Mouse (Mus musculus) hindbrain, embryonic 15.5 days (tissue): Measurements from ENCODE around the gene Il24. TPM values are rescaled to one million over a fixed set of nuclear protein-coding genes. Genes with fewer than 3 reads are reported as not detected.

Experiments used
- ATAC-seq: fragments of 200-750 bp; cut with Nextera tagmentation; 2 replicates; pipeline ENCODE4 v1.8.0; 2017; ENCODE audit warnings: low read depth, moderate number of reproducible peaks, moderate TSS enrichment; ENCODE audit not compliant: low FRiP score
- H3K27ac ChIP-seq: fragments of 300-500 bp; sonication (generic); replicated peaks from 2 replicates; pipeline ENCODE4 v1.5.1; 2015; ENCODE audit warnings: mild to moderate bottlenecking, inconsistent platforms
- H3K27me3 ChIP-seq: fragments of 300-500 bp; sonication (generic); 2 replicates; pipeline ENCODE4 v1.6.1; 2015; ENCODE audit warnings: control low read depth, inconsistent platforms
- H3K36me3 ChIP-seq: fragments of 300-500 bp; sonication (generic); 2 replicates; pipeline ENCODE4 v1.6.1; 2015; ENCODE audit warnings: control low read depth, inconsistent platforms
- H3K4me1 ChIP-seq: fragments of 300-500 bp; sonication (generic); replicated peaks from 2 replicates; pipeline ENCODE4 v1.6.1; 2015; ENCODE audit warnings: control low read depth, inconsistent platforms
- H3K4me2 ChIP-seq: fragments of 300-500 bp; sonication (generic); 2 replicates; pipeline ENCODE4 v1.6.1; 2015; ENCODE audit warnings: moderate library complexity, mild to moderate bottlenecking, inconsistent platforms
- H3K4me3 ChIP-seq: fragments of 300-500 bp; sonication (generic); 2 replicates; pipeline ENCODE4 v1.5.1; 2015; ENCODE audit warnings: mild to moderate bottlenecking, inconsistent platforms
- H3K9ac ChIP-seq: fragments of 300-500 bp; sonication (generic); 2 replicates; pipeline ENCODE4 v1.6.1; 2015; ENCODE audit warnings: inconsistent platforms
- H3K9me3 ChIP-seq: fragments of 300-500 bp; sonication (generic); 2 replicates; pipeline ENCODE4 v1.6.1; 2016; ENCODE audit warnings: control low read depth, inconsistent platforms
- WGBS: fragments of 180-500 bp; shearing (Covaris S2); methylation state at CpG from one replicate; pipeline ENCODE4 v1.1.7; 2015; 5-methylcytosine and 5-hydroxymethylcytosine counted together
- polyA plus RNA-seq: library from polyadenylated mRNA; unstranded; fragments of >200 nt; fragmentation: Nextera tagmentation; extraction: Ambion mirVana; gene quantifications from 2 replicates; pipeline ENCODE4 v1.2.1, GENCODE M21; 2015

Il24 gene
- polyA plus RNA-seq, 1 experiment from 2014 or later = not detected

- Histone ChIP-seq H3K27ac (no peak overlapping the region), H3K9ac (no peak overlapping the region), H3K27me3 (no peaks in the 10 kb centered on the region), H3K36me3 (no peaks in the 10 kb centered on the region), H3K4me2 (no peak overlapping the region), H3K4me3 (no peak overlapping the region), H3K4me1 (no peaks in the 10 kb centered on the region), H3K9me3 (no peaks in the 10 kb centered on the region)
- WGBS = 92% methylated on average over 7 of the region's 7 CpGs
- ATAC-seq = no peak
Observed at GRCm38 (mm10) chr1:130844516-130844915, 42.7 kb downstream of the Il24 start.

GRCm38 (mm10) chr1:130841621-130842020, 45.6 kb downstream of the Il24 start:
- Histone ChIP-seq H3K27me3 (no peaks in the 10 kb centered on the region), H3K27ac (no peak overlapping the region), H3K9me3 (no peaks in the 10 kb centered on the region), H3K4me3 (no peak overlapping the region), H3K36me3 (no peaks in the 10 kb centered on the region), H3K4me2 (no peak overlapping the region), H3K9ac (no peak overlapping the region), H3K4me1 (no peaks in the 10 kb centered on the region)
- no peak for ATAC-seq
- WGBS = 86% methylated on average over 7 of the region's 7 CpGs

- H3K4me3 ChIP-seq = no peak overlapping the region
- H3K4me2 ChIP-seq = no peak overlapping the region
- no peaks in the 10 kb centered on the region for H3K36me3 ChIP-seq
- no peak overlapping the region for H3K27ac ChIP-seq
- ATAC-seq = no peak
- H3K9ac ChIP-seq = no peak overlapping the region
- no peaks in the 10 kb centered on the region for H3K4me1 ChIP-seq
- H3K27me3 ChIP-seq = no peaks in the 10 kb centered on the region
- WGBS = 81% methylated on average over 8 of the region's 8 CpGs
- H3K9me3 ChIP-seq = no peaks in the 10 kb centered on the region
Observed at GRCm38 (mm10) chr1:130840599-130841379, 46.5 kb downstream of the Il24 start.

- ATAC-seq = no peak
- no peak overlapping the region for H3K9ac ChIP-seq
- no peak overlapping the region for H3K4me3 ChIP-seq
- no peaks in the 10 kb centered on the region for H3K9me3 ChIP-seq
- H3K4me1 ChIP-seq = no peaks in the 10 kb centered on the region
- no peak overlapping the region for H3K27ac ChIP-seq
- H3K27me3 ChIP-seq = no peaks in the 10 kb centered on the region
- WGBS = 63% methylated on average over 6 of the region's 6 CpGs
- H3K36me3 ChIP-seq = no peaks in the 10 kb centered on the region
- H3K4me2 ChIP-seq = no peak overlapping the region
Observed at GRCm38 (mm10) chr1:130838288-130838687, 49.0 kb downstream of the Il24 start.

- Histone ChIP-seq H3K4me3 (no peak overlapping the region), H3K4me1 (no peaks in the 10 kb centered on the region), H3K9ac (no peak overlapping the region), H3K4me2 (no peak overlapping the region), H3K27me3 (no peaks in the 10 kb centered on the region), H3K36me3 (no peaks in the 10 kb centered on the region), H3K9me3 (no peaks in the 10 kb centered on the region), H3K27ac (no peak overlapping the region)
- 90% methylated on average over 6 of the region's 6 CpGs for WGBS
- ATAC-seq = no peak
Observed at GRCm38 (mm10) chr1:130835161-130835936, 51.9 kb downstream of the Il24 start.

GRCm38 (mm10) chr1:130832230-130833149, 54.8 kb downstream of the Il24 start:
- Histone ChIP-seq H3K9ac (no peak overlapping the region), H3K9me3 (no peaks in the 10 kb centered on the region), H3K36me3 (no peaks in the 10 kb centered on the region), H3K4me1 (no peaks in the 10 kb centered on the region), H3K27me3 (no peaks in the 10 kb centered on the region), H3K4me2 (no peak overlapping the region), H3K4me3 (no peak overlapping the region), H3K27ac (no peak overlapping the region)
- WGBS = 83% methylated on average over 5 of the region's 5 CpGs
- ATAC-seq = no peak

Other genes with a start within 250 kb of the Il24 start
- gene C4bp, start 225.8 kb downstream of the Il24 start, polyA plus RNA-seq = not detected in 2 replicates
- 0.22 TPM in 1 of 2 replicates, not detected in the other for gene Gm29427, start 171.7 kb downstream of the Il24 start, polyA plus RNA-seq
- 16.4 and 16.8 TPM in 2 replicates for gene Yod1, start 170.1 kb downstream of the Il24 start, polyA plus RNA-seq
- 17.3 and 20.2 TPM in 2 replicates for gene Pfkfb2, start 158.2 kb downstream of the Il24 start, polyA plus RNA-seq
- gene AA986860, start 155.5 kb downstream of the Il24 start, polyA plus RNA-seq = 0.39 and 0.56 TPM in 2 replicates
- gene Fcamr, start 86.6 kb downstream of the Il24 start, polyA plus RNA-seq = not detected in 2 replicates
- not detected in 2 replicates for gene Pigr, start 60.8 kb downstream of the Il24 start, polyA plus RNA-seq
- gene Fcmr, start 21.8 kb downstream of the Il24 start, polyA plus RNA-seq = 0.92 and 1.3 TPM in 2 replicates
- gene Il20, start 24.0 kb upstream of the Il24 start, polyA plus RNA-seq = not detected in 2 replicates
- gene Il19, start 52.7 kb upstream of the Il24 start, polyA plus RNA-seq = not detected in 2 replicates
- not detected in 2 replicates for gene Il10, start 132.4 kb upstream of the Il24 start, polyA plus RNA-seq
- gene Mapkapk2, start 210.4 kb upstream of the Il24 start, polyA plus RNA-seq = 20.0 and 22.1 TPM in 2 replicates